Mouse (Mus musculus) spleen, postnatal 36 days (tissue): ENCODE measurements at regions not wholly inside any gene's neighbourhood (a gene's known extent, or its start where the extent isn't known, plus 50 kb on each side); places are given as distances from the start of the nearest gene placed in this dataset.

Experiments
- DNase-seq, 2 experiments: peaks; one replicate each; pipeline ENCODE4 v3.0.0; 2022; ENCODE audit warnings: low spot score in 2 of 2, mixed read lengths in 1 of 2

- no peak for DNase-seq
These were observed 260.7 kb upstream of the 4930535I16Rik start for GRCm38 (mm10) chr4:124178401-124179018.

GRCm38 (mm10) chr4:124175531-124175930, 257.7 kb upstream of the 4930535I16Rik start:
- no peak for DNase-seq

- DNase-seq: no peak
These were observed 236.8 kb upstream of the 4930535I16Rik start for GRCm38 (mm10) chr4:124154627-124155026.

GRCm38 (mm10) chr4:124149771-124150451, 232.1 kb upstream of the 4930535I16Rik start:
- no peak for DNase-seq

- DNase-seq: no peak
These were observed 231.2 kb upstream of the 4930535I16Rik start for GRCm38 (mm10) chr4:124149037-124149436.

- DNase-seq: no peak
These were observed 229.5 kb upstream of the 4930535I16Rik start for GRCm38 (mm10) chr4:124147276-124147675.

GRCm38 (mm10) chr4:124146135-124146534, 228.3 kb upstream of the 4930535I16Rik start:
- no peak for DNase-seq

- no peak for DNase-seq
These were observed 225.8 kb upstream of the 4930535I16Rik start for GRCm38 (mm10) chr4:124143630-124144029.

- no peak for DNase-seq
These were observed 225.4 kb upstream of the 4930535I16Rik start for GRCm38 (mm10) chr4:124143226-124143625.

- DNase-seq: peak in 1 of 2 experiments; percentile 36
These were observed 224.3 kb upstream of the 4930535I16Rik start for GRCm38 (mm10) chr4:124142083-124142482.

GRCm38 (mm10) chr4:124135165-124135470, 217.3 kb upstream of the 4930535I16Rik start:
- no peak for DNase-seq

- no peak for DNase-seq
These were observed 216.7 kb upstream of the 4930535I16Rik start for GRCm38 (mm10) chr4:124134341-124135164.

- DNase-seq: no peak
These were observed 213.1 kb upstream of the 4930535I16Rik start for GRCm38 (mm10) chr4:124130946-124131345.

- DNase-seq: no peak
These were observed 208.4 kb upstream of the 4930535I16Rik start for GRCm38 (mm10) chr4:124126258-124126657.

GRCm38 (mm10) chr4:124120334-124120733, 202.5 kb upstream of the 4930535I16Rik start:
- no peak for DNase-seq

- no peak for DNase-seq
These were observed 196.1 kb upstream of the 4930535I16Rik start for GRCm38 (mm10) chr4:124113856-124114345.

GRCm38 (mm10) chr4:124110705-124111104, 192.9 kb upstream of the 4930535I16Rik start:
- no peak for DNase-seq

GRCm38 (mm10) chr4:124109371-124109770, 191.5 kb upstream of the 4930535I16Rik start:
- no peak for DNase-seq

- no peak for DNase-seq
These were observed 184.9 kb upstream of the 4930535I16Rik start for GRCm38 (mm10) chr4:124102684-124103083.

- DNase-seq: no peak
These were observed 169.0 kb upstream of the 4930535I16Rik start for GRCm38 (mm10) chr4:124086801-124087200.

GRCm38 (mm10) chr4:124086254-124086653, 168.4 kb upstream of the 4930535I16Rik start:
- no peak for DNase-seq

- no peak for DNase-seq
These were observed 161.8 kb upstream of the 4930535I16Rik start for GRCm38 (mm10) chr4:124079603-124080002.
